Mouse (Mus musculus): ENCODE measurements at regions not wholly inside any gene's neighbourhood (a gene's known extent, or its start where the extent isn't known, plus 50 kb on each side); places are given as distances from the start of the nearest gene placed in this dataset.
"Not testable (repeated sequence)": the region's sequence is repeated elsewhere in the genome, so short reads cannot be mapped to it uniquely, and the experiment has no call there.

- 61% methylated on average over 3 of the region's 3 CpGs for WGBS (ENCODE audit: insufficient replicate concordance)
- H3K9ac ChIP-seq = no peak overlapping the region
- peaks cover 6% of the 10 kb centered on the region for H3K9me3 ChIP-seq (replicated peaks)
- H3K4me2 ChIP-seq = no peak overlapping the region
- H3K4me3 ChIP-seq (replicated peaks) = no peak overlapping the region
- no peak overlapping the region for H3K27ac ChIP-seq (replicated peaks)
- H3K36me3 ChIP-seq (replicated peaks) = no peaks in the 10 kb centered on the region
- H3K27me3 ChIP-seq = no peaks in the 10 kb centered on the region
- no peaks in the 10 kb centered on the region for H3K4me1 ChIP-seq (replicated peaks)
- ATAC-seq (ENCODE audit: insufficient read depth) = no peak
Observed at GRCm38 (mm10) chr13:3341416-3341815, 196.4 kb upstream of the Gdi2 start.

GRCm38 (mm10) chr13:3343611-3344010 lies 194.3 kb upstream of the Gdi2 start:
- Histone ChIP-seq H3K9me3 (replicated peaks) (no peaks in the 10 kb centered on the region), H3K27me3 (no peaks in the 10 kb centered on the region), H3K4me3 (replicated peaks) (no peak overlapping the region), H3K4me2 (no peak overlapping the region), H3K9ac (no peak overlapping the region), H3K27ac (replicated peaks) (no peak overlapping the region), H3K4me1 (replicated peaks) (no peaks in the 10 kb centered on the region), H3K36me3 (replicated peaks) (no peaks in the 10 kb centered on the region)
- ATAC-seq (ENCODE audit: insufficient read depth) = no peak
- 71% methylated on average over 5 of the region's 5 CpGs for WGBS (ENCODE audit: insufficient replicate concordance)

- H3K9ac ChIP-seq; H3K27ac ChIP-seq (replicated peaks); H3K36me3 ChIP-seq (replicated peaks); ATAC-seq (ENCODE audit: insufficient read depth); H3K4me3 ChIP-seq (replicated peaks); H3K4me1 ChIP-seq (replicated peaks); H3K4me2 ChIP-seq; H3K9me3 ChIP-seq (replicated peaks): not testable (repeated sequence)
- H3K27me3 ChIP-seq = peaks cover 26% of the 10 kb centered on the region
Observed at GRCm38 (mm10) chr13:3354912-3355311, 183.0 kb upstream of the Gdi2 start.

- Histone ChIP-seq H3K27ac (replicated peaks) (no peak overlapping the region), H3K9me3 (replicated peaks) (no peaks in the 10 kb centered on the region)
Observed at GRCm38 (mm10) chr13:3358079-3358608, 179.7 kb upstream of the Gdi2 start.

GRCm38 (mm10) chr13:3358996-3359750 lies 178.7 kb upstream of the Gdi2 start:
- Histone ChIP-seq H3K4me1 (replicated peaks) (0 out of 2 replicates have a peak, but pooled peaks cover 4% of the 10 kb centered on the region), H3K9ac (no peak overlapping the region), H3K27ac (replicated peaks) (no peak overlapping the region), H3K27me3 (peaks cover 42% of the 10 kb centered on the region), H3K4me2 (peak overlapping the region; percentile 69), H3K4me3 (replicated peaks) (peak overlapping the region; percentile 49), H3K36me3 (replicated peaks) (no peaks in the 10 kb centered on the region), H3K9me3 (replicated peaks) (no peaks in the 10 kb centered on the region)
- no peak for ATAC-seq (ENCODE audit: insufficient read depth)
- 2% methylated on average over 41 of the region's 41 CpGs for WGBS (ENCODE audit: insufficient replicate concordance)

More at GRCm38 (mm10) chr13:3358079-3358608, 179.7 kb upstream of the Gdi2 start:
- 3% methylated on average over 45 of the region's 45 CpGs for WGBS (ENCODE audit: insufficient replicate concordance)
- Histone ChIP-seq H3K36me3 (replicated peaks) (no peaks in the 10 kb centered on the region), H3K27me3 (peaks cover 42% of the 10 kb centered on the region), H3K4me2 (peak overlapping the region; percentile 69), H3K4me3 (replicated peaks) (peak overlapping the region; percentile 49; the same call in 1 of the 2 replicates), H3K9ac (no peak overlapping the region), H3K4me1 (replicated peaks) (0 out of 2 replicates have a peak, but pooled peaks cover 4% of the 10 kb centered on the region)
- no peak for ATAC-seq (ENCODE audit: insufficient read depth)

GRCm38 (mm10) chr13:3359751-3360260 lies 178.1 kb upstream of the Gdi2 start:
- Histone ChIP-seq H3K4me3 (replicated peaks) (peak overlapping the region; percentile 49), H3K27me3 (peaks cover 42% of the 10 kb centered on the region), H3K4me2 (peak overlapping the region; percentile 69)
- H3K9ac ChIP-seq; H3K4me1 ChIP-seq (replicated peaks); ATAC-seq (ENCODE audit: insufficient read depth); H3K9me3 ChIP-seq (replicated peaks); H3K27ac ChIP-seq (replicated peaks); H3K36me3 ChIP-seq (replicated peaks): not testable (repeated sequence)
- 2% methylated on average over 35 of the region's 35 CpGs for WGBS (ENCODE audit: insufficient replicate concordance)

- ATAC-seq (ENCODE audit: insufficient read depth) = no peak
- peaks cover 42% of the 10 kb centered on the region for H3K27me3 ChIP-seq
- H3K4me1 ChIP-seq (replicated peaks) = 0 out of 2 replicates have a peak, but pooled peaks cover 4% of the 10 kb centered on the region
- H3K9me3 ChIP-seq (replicated peaks) = no peaks in the 10 kb centered on the region
- no peak overlapping the region for H3K9ac ChIP-seq
- peak overlapping the region; percentile 49 for H3K4me3 ChIP-seq (replicated peaks)
- no peaks in the 10 kb centered on the region for H3K36me3 ChIP-seq (replicated peaks)
- H3K27ac ChIP-seq (replicated peaks) = no peak overlapping the region
- peak overlapping the region; percentile 69 for H3K4me2 ChIP-seq
- under 1% methylated on average over 82 of the region's 82 CpGs for WGBS (ENCODE audit: insufficient replicate concordance)
Observed at GRCm38 (mm10) chr13:3360503-3361490, 177.1 kb upstream of the Gdi2 start.

- 52% methylated on average over 6 of the region's 6 CpGs for WGBS (ENCODE audit: insufficient replicate concordance)
- Histone ChIP-seq H3K4me1 (replicated peaks) (no peaks in the 10 kb centered on the region), H3K36me3 (replicated peaks) (no peaks in the 10 kb centered on the region), H3K27me3 (no peaks in the 10 kb centered on the region), H3K9me3 (replicated peaks) (no peaks in the 10 kb centered on the region), H3K4me3 (replicated peaks) (no peak overlapping the region), H3K4me2 (no peak overlapping the region), H3K9ac (no peak overlapping the region), H3K27ac (replicated peaks) (no peak overlapping the region)
- ATAC-seq (ENCODE audit: insufficient read depth) = no peak
Observed at GRCm38 (mm10) chr13:3372701-3373100, 165.2 kb upstream of the Gdi2 start.

- H3K27me3 ChIP-seq; H3K4me2 ChIP-seq; H3K36me3 ChIP-seq (replicated peaks); H3K9ac ChIP-seq; H3K4me1 ChIP-seq (replicated peaks); H3K27ac ChIP-seq (replicated peaks); H3K4me3 ChIP-seq (replicated peaks); ATAC-seq (ENCODE audit: insufficient read depth); H3K9me3 ChIP-seq (replicated peaks): not testable (repeated sequence)
- 30% methylated on average over 3 of the region's 3 CpGs for WGBS (ENCODE audit: insufficient replicate concordance)
Observed at GRCm38 (mm10) chr13:3373522-3374220, 164.2 kb upstream of the Gdi2 start.

- no peaks in the 10 kb centered on the region for H3K27me3 ChIP-seq
- no peaks in the 10 kb centered on the region for H3K9me3 ChIP-seq (replicated peaks)
- H3K4me2 ChIP-seq = no peak overlapping the region
- no peak overlapping the region for H3K9ac ChIP-seq
- H3K4me1 ChIP-seq (replicated peaks) = no peaks in the 10 kb centered on the region
- 87% methylated on average over 7 of the region's 7 CpGs for WGBS (ENCODE audit: insufficient replicate concordance)
- H3K36me3 ChIP-seq (replicated peaks) = no peaks in the 10 kb centered on the region
- no peak overlapping the region for H3K27ac ChIP-seq (replicated peaks)
- ATAC-seq (ENCODE audit: insufficient read depth) = no peak
- no peak overlapping the region for H3K4me3 ChIP-seq (replicated peaks)
Observed at GRCm38 (mm10) chr13:3374796-3375195, 163.1 kb upstream of the Gdi2 start.

Measured in liver, embryonic 15.5 days (tissue).